Comparison of ENCODE assay signal across 16 mouse cellular contexts in genomic region chr4:45740779-45741365, GRCm38 (mm10). TPM values are rescaled to one million over a fixed set of nuclear protein-coding genes. Genes with fewer than 3 reads are reported as not detected.
DNase-seq lines count a peak whose midpoint lies in the region; ATAC-seq and TF ChIP-seq lines count a peak whose summit lies in the region.
"Had no signal": no experiment of that assay in that cellular context is flagged by ENCODE, and none has a peak within 500 bp of the region (broad histone marks: within the 10 kb centered on the region; RNA-seq: fewer than 3 reads in every experiment).

No protein-coding gene starts in this region.

- H3K4me1 ChIP-seq in hindbrain, embryonic 15.5 days (replicated peaks): peaks cover 39% of the 10 kb centered on the region
- peaks cover 2% of the 10 kb centered on the region; the same call in 1 of the 2 replicates for H3K4me1 ChIP-seq in hindbrain, embryonic 11.5 days (replicated peaks; ENCODE audit: control insufficient read depth, insufficient read depth, low read length)
- no peaks in the 10 kb centered on the region for H3K4me1 ChIP-seq in thymus, adult 2 months (replicated peaks; ENCODE audit: control insufficient read depth, insufficient read depth, low read length)

- no peaks in the 10 kb centered on the region for H3K27me3 ChIP-seq in hindbrain, embryonic 15.5 days
- H3K27me3 ChIP-seq in hindbrain, embryonic 11.5 days (ENCODE audit: control insufficient read depth, insufficient read depth, low read length): no peaks in the 10 kb centered on the region
- no peaks in the 10 kb centered on the region for H3K27me3 ChIP-seq in thymus, adult 2 months (ENCODE audit: control insufficient read depth, insufficient read depth, low read length)
- H3K27me3 ChIP-seq: embryonic facial prominence, embryonic 15.5 days had no signal

- peak; percentile 59 for ATAC-seq in hindbrain, embryonic 15.5 days (ENCODE audit: low FRiP score, low read depth)
- ATAC-seq in hindbrain, embryonic 11.5 days (ENCODE audit: low FRiP score): no peak
- ATAC-seq: midbrain, embryonic 16.5 days had no signal

- TF ChIP-seq POLR2A in thymus, adult 2 months (IDR thresholded peaks at IDR 0.05; ENCODE audit: control insufficient read depth, extremely low read depth, insufficient read depth, low read length, poor library complexity): no peak

- no peak for DNase-seq in hindbrain, embryonic 11.5 days (ENCODE audit: low spot score)
- DNase-seq in brain, adult 2 months (ENCODE audit: low read depth, low spot score): peak; percentile 82
- peak; percentile 43 for DNase-seq in cerebellum, adult 11 months
- peak; percentile 83 to 84 for DNase-seq in cerebellum, postnatal 14 days
- no peak for DNase-seq in thymus, adult 2 months
- DNase-seq in right cerebral cortex, postnatal 25 days: no peak
- DNase-seq in spleen, postnatal 10 days (ENCODE audit: low spot score in 2 of 2): no peak
- DNase-seq: adrenal gland, postnatal 25 days; embryo, embryonic 11 days; gastrocnemius, postnatal 14 days; kidney, postnatal 4 days had no signal

- H3K36me3 ChIP-seq in hindbrain, embryonic 15.5 days: no peaks in the 10 kb centered on the region
- no peaks in the 10 kb centered on the region for H3K36me3 ChIP-seq in hindbrain, embryonic 11.5 days (ENCODE audit: control insufficient read depth, insufficient read depth, low read length)
- no peaks in the 10 kb centered on the region for H3K36me3 ChIP-seq in thymus, adult 2 months (ENCODE audit: control insufficient read depth, insufficient read depth, low read length)
- H3K36me3 ChIP-seq: embryonic facial prominence, embryonic 15.5 days; liver, embryonic 15.5 days had no signal

- no peak for TF ChIP-seq CTCF in thymus, adult 2 months (IDR thresholded peaks at IDR 0.05; ENCODE audit: borderline replicate concordance, control insufficient read depth, extremely low read depth, insufficient read depth, low read length, poor library complexity)

- no peak overlapping the region; the same call in 1 of the 2 replicates for H3K27ac ChIP-seq in hindbrain, embryonic 15.5 days (replicated peaks)
- no peak overlapping the region for H3K27ac ChIP-seq in hindbrain, embryonic 11.5 days (ENCODE audit: low read depth, low read length)
- no peak overlapping the region for H3K27ac ChIP-seq in thymus, adult 2 months (ENCODE audit: control insufficient read depth, insufficient read depth, low read length)
- H3K27ac ChIP-seq: liver, embryonic 15.5 days had no signal

- H3K4me2 ChIP-seq in hindbrain, embryonic 15.5 days: no peak overlapping the region
- no peak overlapping the region for H3K4me2 ChIP-seq in hindbrain, embryonic 11.5 days (replicated peaks; ENCODE audit: low read depth, low read length)
- H3K4me2 ChIP-seq: embryonic facial prominence, embryonic 15.5 days; liver, embryonic 15.5 days had no signal

- 68% methylated on average over 12 of the region's 12 CpGs for WGBS in hindbrain, embryonic 15.5 days
- 83% methylated on average over 12 of the region's 12 CpGs for WGBS in hindbrain, embryonic 11.5 days
- 93% methylated on average over 12 of the region's 12 CpGs for WGBS in thymus, adult 2 months

- no peak overlapping the region for H3K9ac ChIP-seq in hindbrain, embryonic 15.5 days
- H3K9ac ChIP-seq in hindbrain, embryonic 11.5 days (ENCODE audit: low read depth, low read length): no peak overlapping the region
- H3K9ac ChIP-seq: embryonic facial prominence, embryonic 15.5 days; liver, embryonic 15.5 days had no signal

- no peak overlapping the region for H3K4me3 ChIP-seq in hindbrain, embryonic 15.5 days
- H3K4me3 ChIP-seq in hindbrain, embryonic 11.5 days (ENCODE audit: low read depth, low read length): no peak overlapping the region
- no peak overlapping the region for H3K4me3 ChIP-seq in thymus, adult 2 months (ENCODE audit: control insufficient read depth, insufficient read depth, low read length)
- H3K4me3 ChIP-seq: embryonic facial prominence, embryonic 15.5 days; liver, embryonic 15.5 days had no signal

- H3K9me3 ChIP-seq in hindbrain, embryonic 15.5 days: no peaks in the 10 kb centered on the region
- no peaks in the 10 kb centered on the region for H3K9me3 ChIP-seq in hindbrain, embryonic 11.5 days (ENCODE audit: control insufficient read depth, low read length)
- H3K9me3 ChIP-seq: embryonic facial prominence, embryonic 15.5 days; liver, embryonic 15.5 days had no signal

RNA-seq across cellular contexts. Expression of gene Aldh1b1, which starts 58.0 kb away (rescaled TPM):
- 17.9 and 19.9 TPM in 2 replicates for polyA plus RNA-seq in hindbrain, embryonic 15.5 days (2015; fragmentation: Nextera tagmentation; extraction: Ambion mirVana)
- polyA plus RNA-seq in hindbrain, embryonic 11.5 days (2014; fragmentation: Nextera tagmentation; extraction: Ambion mirVana): 4.5 and 6.0 TPM in 2 replicates
- polyA plus RNA-seq in thymus, adult 2 months (2012; rRNA removed): 9.6 and 11.1 TPM in 2 replicates
- polyA plus RNA-seq: C2C12 had no signal

Comparison
In these comparisons a context has a peak if more than half of its experiments do, and no peak if none do; other contexts are left out.
1. DNase-seq: peak in brain, adult 2 months (single experiment), cerebellum, adult 11 months (single experiment) and cerebellum, postnatal 14 days (2 of 2); none in hindbrain, embryonic 11.5 days (single experiment), thymus, adult 2 months (single experiment), right cerebral cortex, postnatal 25 days (single experiment) and spleen, postnatal 10 days (0 of 2).